Mouse (Mus musculus) lung, embryonic 15.5 days (tissue): Measurements from ENCODE around the gene Cela2a. TPM values are rescaled to one million over a fixed set of nuclear protein-coding genes. Genes with fewer than 3 reads are reported as not detected.

Experiments used
- ATAC-seq: fragments of 200-750 bp; cut with Nextera tagmentation; 2 replicates; pipeline ENCODE4 v1.8.0; 2017; ENCODE audit warnings: moderate number of reproducible peaks, borderline replicate concordance; ENCODE audit not compliant: low FRiP score, low TSS enrichment; ENCODE audit errors: extremely low read depth
- H3K27ac ChIP-seq: fragments of 300-500 bp; sonication (generic); 2 replicates; pipeline ENCODE4 v1.5.1; 2015; ENCODE audit warnings: moderate library complexity, mild to moderate bottlenecking, inconsistent platforms
- H3K27me3 ChIP-seq: fragments of 300-500 bp; sonication (generic); 2 replicates; pipeline ENCODE4 v1.6.1; 2015; ENCODE audit warnings: inconsistent platforms
- H3K36me3 ChIP-seq: fragments of 300-500 bp; sonication (generic); 2 replicates; pipeline ENCODE4 v1.6.1; 2015; ENCODE audit warnings: inconsistent platforms
- H3K4me1 ChIP-seq: fragments of 300-500 bp; sonication (generic); 2 replicates; pipeline ENCODE4 v1.6.1; 2015; ENCODE audit warnings: inconsistent platforms
- H3K4me2 ChIP-seq: fragments of 300-500 bp; sonication (generic); 2 replicates; pipeline ENCODE4 v1.6.1; 2015; ENCODE audit warnings: inconsistent platforms, mild to moderate bottlenecking, moderate library complexity
- H3K4me3 ChIP-seq: fragments of 300-500 bp; sonication (generic); 2 replicates; pipeline ENCODE4 v1.5.1; 2015; ENCODE audit warnings: mild to moderate bottlenecking, inconsistent platforms
- H3K9ac ChIP-seq: fragments of 300-500 bp; sonication (generic); 2 replicates; pipeline ENCODE4 v1.6.1; 2015; ENCODE audit warnings: inconsistent platforms
- H3K9me3 ChIP-seq: fragments of 300-500 bp; sonication (generic); 2 replicates; pipeline ENCODE4 v1.6.1; 2016; ENCODE audit warnings: inconsistent platforms
- WGBS: fragments of 180-500 bp; shearing (Covaris S2); methylation state at CpG from one replicate; pipeline ENCODE4 v1.1.7; 2015; 5-methylcytosine and 5-hydroxymethylcytosine counted together
- polyA plus RNA-seq: library from polyadenylated mRNA; unstranded; fragments of >200 nt; fragmentation: Nextera tagmentation; extraction: Ambion mirVana; gene quantifications from 2 replicates; pipeline ENCODE4 v1.2.1, GENCODE M21; 2015

Cela2a gene
- polyA plus RNA-seq, 1 experiment from 2014 or later: not detected

- Histone ChIP-seq H3K27me3 (no peaks in the 10 kb centered on the region), H3K4me1 (peaks cover 35% of the 10 kb centered on the region), H3K9ac (peak within 1 kb of the TSS; percentile 66), H3K4me3 (peak within 1 kb of the TSS; percentile 67), H3K4me2 (peak within 1 kb of the TSS; percentile 61), H3K9me3 (no peaks in the 10 kb centered on the region), H3K36me3 (no peaks in the 10 kb centered on the region; the same call in 1 of the 2 replicates), H3K27ac (peak within 1 kb of the TSS; percentile 95)
- peak; percentile 86 for ATAC-seq
- under 1% methylated on average over 80 of the region's 80 CpGs for WGBS
These were observed 32.4 kb downstream of the Cela2a start, which contains the start of gene Casp9 for GRCm38 (mm10) chr4:141793282-141794151. TSS of gene Casp9 (plus strand) at chr4:141793612.

GRCm38 (mm10) chr4:141792554-141793281 is 33.2 kb downstream of the Cela2a start:
- peak overlapping the region; percentile 67 for H3K4me3 ChIP-seq
- WGBS: 9% methylated on average over 10 of the region's 10 CpGs
- ATAC-seq: no peak
- peaks cover 35% of the 10 kb centered on the region for H3K4me1 ChIP-seq
- no peaks in the 10 kb centered on the region for H3K9me3 ChIP-seq
- peak overlapping the region; percentile 95 for H3K27ac ChIP-seq
- no peaks in the 10 kb centered on the region; the same call in 1 of the 2 replicates for H3K36me3 ChIP-seq
- H3K9ac ChIP-seq: 0 out of 2 replicates have a peak overlapping the region, but pooled peaks have one; percentile 66
- H3K27me3 ChIP-seq: no peaks in the 10 kb centered on the region
- peak overlapping the region; percentile 61 for H3K4me2 ChIP-seq

- WGBS: 76% methylated on average over 8 of the region's 8 CpGs
- H3K4me2 ChIP-seq: no peak overlapping the region
These were observed 34.0 kb downstream of the Cela2a start for GRCm38 (mm10) chr4:141791951-141792350.

GRCm38 (mm10) chr4:141791486-141791885 is 34.5 kb downstream of the Cela2a start:
- Histone ChIP-seq H3K27me3 (no peaks in the 10 kb centered on the region), H3K36me3 (no peaks in the 10 kb centered on the region), H3K27ac (no peak overlapping the region), H3K4me1 (peaks cover 37% of the 10 kb centered on the region), H3K9me3 (no peaks in the 10 kb centered on the region), H3K9ac (no peak overlapping the region), H3K4me2 (peak overlapping the region; percentile 71; the same call in 1 of the 2 replicates), H3K4me3 (no peak overlapping the region)
- WGBS: 82% methylated on average over 7 of the region's 7 CpGs
- no peak for ATAC-seq

More at GRCm38 (mm10) chr4:141791951-141792350, 34.0 kb downstream of the Cela2a start:
- Histone ChIP-seq H3K9ac (no peak overlapping the region), H3K4me1 (peaks cover 35% of the 10 kb centered on the region), H3K4me3 (no peak overlapping the region), H3K36me3 (no peaks in the 10 kb centered on the region), H3K27ac (no peak overlapping the region), H3K27me3 (no peaks in the 10 kb centered on the region), H3K9me3 (no peaks in the 10 kb centered on the region)
- no peak for ATAC-seq

GRCm38 (mm10) chr4:141790524-141790990 is 35.4 kb downstream of the Cela2a start, which contains the start of gene Dnajc16:
TSS of gene Dnajc16 (minus strand) at chr4:141790931.
- WGBS: under 1% methylated on average over 42 of the region's 42 CpGs
- peaks cover 45% of the 10 kb centered on the region for H3K4me1 ChIP-seq
- peak; percentile 85 for ATAC-seq
- peak within 1 kb of the TSS; percentile 71 for H3K4me2 ChIP-seq
- no peaks in the 10 kb centered on the region for H3K27me3 ChIP-seq
- H3K27ac ChIP-seq: peak within 1 kb of the TSS; percentile 76
- H3K9ac ChIP-seq: peak within 1 kb of the TSS; percentile 92
- peak within 1 kb of the TSS; percentile 80 for H3K4me3 ChIP-seq
- H3K9me3 ChIP-seq: no peaks in the 10 kb centered on the region
- H3K36me3 ChIP-seq: no peaks in the 10 kb centered on the region

- H3K36me3 ChIP-seq: no peaks in the 10 kb centered on the region
- H3K4me3 ChIP-seq: peak overlapping the region; percentile 80
- ATAC-seq: no peak
- peak overlapping the region; percentile 76; the same call in 1 of the 2 replicates for H3K27ac ChIP-seq
- H3K9ac ChIP-seq: peak overlapping the region; percentile 92
- peaks cover 40% of the 10 kb centered on the region for H3K4me1 ChIP-seq
- H3K27me3 ChIP-seq: no peaks in the 10 kb centered on the region
- H3K9me3 ChIP-seq: no peaks in the 10 kb centered on the region
- 37% methylated on average over 3 of the region's 3 CpGs for WGBS
- peak overlapping the region; percentile 71 for H3K4me2 ChIP-seq
These were observed 36.3 kb downstream of the Cela2a start for GRCm38 (mm10) chr4:141789564-141790218.

GRCm38 (mm10) chr4:141787462-141787861 is 38.5 kb downstream of the Cela2a start:
- peaks cover 20% of the 10 kb centered on the region for H3K36me3 ChIP-seq
- no peak for ATAC-seq
- H3K4me3 ChIP-seq: no peak overlapping the region
- H3K27me3 ChIP-seq: no peaks in the 10 kb centered on the region
- no peak overlapping the region for H3K4me2 ChIP-seq
- H3K9me3 ChIP-seq: no peaks in the 10 kb centered on the region
- peak overlapping the region; percentile 60 for H3K27ac ChIP-seq
- 72% methylated on average over 7 of the region's 7 CpGs for WGBS
- peaks cover 27% of the 10 kb centered on the region for H3K4me1 ChIP-seq
- H3K9ac ChIP-seq: no peak overlapping the region

- Histone ChIP-seq H3K4me1 (peaks cover 27% of the 10 kb centered on the region), H3K27ac (peak overlapping the region; percentile 60), H3K27me3 (no peaks in the 10 kb centered on the region), H3K36me3 (peaks cover 21% of the 10 kb centered on the region), H3K4me3 (no peak overlapping the region), H3K9ac (no peak overlapping the region), H3K4me2 (no peak overlapping the region), H3K9me3 (no peaks in the 10 kb centered on the region)
- no peak for ATAC-seq
- 48% methylated on average over 6 of the region's 6 CpGs for WGBS
These were observed 38.9 kb downstream of the Cela2a start for GRCm38 (mm10) chr4:141787046-141787445.

GRCm38 (mm10) chr4:141786141-141786540 is 39.8 kb downstream of the Cela2a start:
- WGBS: 59% methylated on average over 13 of the region's 13 CpGs
- H3K4me3 ChIP-seq: no peak overlapping the region
- H3K27ac ChIP-seq: peak overlapping the region; percentile 60
- no peak overlapping the region for H3K9ac ChIP-seq
- peaks cover 24% of the 10 kb centered on the region for H3K4me1 ChIP-seq
- no peaks in the 10 kb centered on the region for H3K27me3 ChIP-seq
- H3K4me2 ChIP-seq: no peak overlapping the region; the same call in 1 of the 2 replicates
- H3K9me3 ChIP-seq: no peaks in the 10 kb centered on the region
- no peak for ATAC-seq
- peaks cover 30% of the 10 kb centered on the region for H3K36me3 ChIP-seq

- H3K9ac ChIP-seq: no peak overlapping the region
- no peaks in the 10 kb centered on the region for H3K27me3 ChIP-seq
- no peak overlapping the region for H3K27ac ChIP-seq
- no peak for ATAC-seq
- no peak overlapping the region for H3K4me2 ChIP-seq
- H3K36me3 ChIP-seq: peaks cover 40% of the 10 kb centered on the region
- WGBS: 78% methylated on average over 5 of the region's 5 CpGs
- no peak overlapping the region for H3K4me3 ChIP-seq
- peaks cover 19% of the 10 kb centered on the region for H3K4me1 ChIP-seq
- H3K9me3 ChIP-seq: no peaks in the 10 kb centered on the region
These were observed 41.1 kb downstream of the Cela2a start for GRCm38 (mm10) chr4:141784835-141785234.
